Mouse (Mus musculus) embryonic fibroblast, embryonic 13.5 days (primary cell): ENCODE measurements around the gene Idh3b.

Source experiments
- CTCF ChIP-seq: IDR thresholded peaks from 2 replicates; pipeline ENCODE4 v1.5.1; 2011; ENCODE audit warnings: mild to moderate bottlenecking, control low read depth, low read length, moderate library complexity, borderline replicate concordance; ENCODE audit not compliant: insufficient read depth
- POLR2A ChIP-seq: IDR thresholded peaks from 2 replicates; pipeline ENCODE4 v1.6.1; 2011; ENCODE audit warnings: low read depth, mild to moderate bottlenecking, control low read depth, low read length, moderate library complexity

DNA sequence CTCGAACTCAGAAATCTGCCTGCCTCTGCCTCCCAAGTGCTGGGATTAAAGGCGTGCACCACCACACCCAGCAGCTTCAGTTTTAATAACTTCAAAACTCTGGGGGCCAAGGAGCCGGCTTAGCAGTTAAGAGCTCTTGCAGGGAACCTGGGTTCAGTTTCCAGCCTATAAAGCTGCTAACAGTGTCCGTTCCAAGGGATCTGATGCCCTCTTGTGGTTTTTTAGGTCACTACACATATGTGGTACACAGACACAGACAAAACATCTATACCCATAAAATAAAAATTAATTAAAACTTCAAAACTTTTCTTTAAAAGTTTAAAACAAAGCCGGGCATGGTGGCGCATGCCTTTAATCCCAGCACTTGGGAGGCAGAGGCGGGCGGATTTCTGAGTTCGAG, 37.4 kb downstream of the Idh3b start:
- no peak for TF ChIP-seq POLR2A
- no peak for TF ChIP-seq CTCF
